Mouse (Mus musculus): ENCODE measurements around the gene Safb.

The Safb gene

DNA sequence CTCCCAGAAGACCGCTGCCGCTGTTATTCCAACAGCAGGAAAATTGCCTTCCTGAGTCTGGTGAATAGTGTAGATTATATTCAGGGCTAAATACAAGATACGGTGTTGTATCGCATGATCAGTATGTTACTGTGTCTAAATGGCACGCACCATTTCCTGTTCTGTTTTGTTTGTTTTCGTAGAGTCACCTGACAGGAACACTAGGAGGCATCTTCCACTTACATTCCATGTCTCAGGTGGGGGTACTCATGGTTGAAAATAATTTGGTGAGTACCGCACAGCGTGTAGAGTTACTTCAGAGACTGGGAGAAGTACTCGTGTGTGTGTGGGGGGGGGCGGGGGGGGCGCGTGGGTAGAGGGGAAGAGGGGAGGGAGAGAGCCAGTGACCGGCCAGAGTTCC is 62.9 kb downstream of the Safb start:
- DNase-seq (ENCODE audit: low read depth): no peak

DNA sequence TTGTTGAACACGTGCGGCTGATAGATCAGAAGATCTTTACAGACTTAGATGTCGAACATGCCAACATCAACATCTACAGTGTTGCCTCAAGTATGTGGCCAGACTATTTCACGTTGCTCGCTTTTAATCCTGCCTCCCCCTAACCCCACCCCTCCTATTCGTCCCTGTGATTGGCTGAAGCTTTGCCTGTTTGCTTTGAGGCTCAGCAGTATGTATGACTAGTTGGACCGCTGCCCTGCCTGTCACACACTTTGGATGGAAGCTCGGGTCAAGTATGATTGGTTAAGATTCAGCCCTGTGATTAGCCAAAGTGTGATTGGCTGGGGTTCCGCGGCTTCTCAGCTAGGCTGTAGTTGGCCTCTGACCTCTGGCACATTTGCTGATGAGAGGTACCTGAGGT is 67.2 kb downstream of the Safb start:
- DNase-seq (ENCODE audit: low read depth): no peak

DNA sequence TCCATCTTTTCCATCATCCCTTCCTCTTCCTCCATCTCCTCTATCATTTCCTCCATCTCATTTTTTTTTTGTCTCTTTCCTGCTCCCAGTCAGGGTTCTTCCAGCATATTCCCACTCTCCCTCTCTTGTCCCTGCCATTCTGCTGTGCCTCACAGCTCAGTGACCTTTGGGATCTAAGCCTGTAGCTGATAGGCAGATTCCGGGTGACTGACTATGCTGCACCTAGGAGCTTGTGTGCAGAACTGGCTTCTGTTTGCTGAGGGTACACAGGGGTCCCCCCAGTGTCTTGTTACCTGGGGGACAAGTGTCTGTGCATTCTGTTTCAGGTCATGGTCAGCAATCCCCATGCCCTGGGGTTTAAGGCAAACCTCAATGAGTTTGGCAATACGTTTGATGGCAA is 70.1 kb downstream of the Safb start:
- no peak for DNase-seq (ENCODE audit: low read depth)

- no peak for DNase-seq (ENCODE audit: low read depth)
Observed at GRCm38 (mm10) chr17:56655311-56655710, 70.7 kb downstream of the Safb start.

Data from fibroblast of lung, adult 2 months (primary cell).